Mouse (Mus musculus) liver, postnatal 0 days (tissue): ENCODE data around the gene Mob3b. TPM values are rescaled to one million over a fixed set of nuclear protein-coding genes. Genes with fewer than 3 reads are reported as not detected.
A peak's percentile ranks its signal among the peaks of the same experiment; 100 is the strongest.

Source experiments
- ATAC-seq: fragments of 200-750 bp; cut with Nextera tagmentation; 2 replicates; pipeline ENCODE4 v1.8.0; 2017; ENCODE audit warnings: mild to moderate bottlenecking, moderate library complexity
- DNase-seq: peaks from one replicate; pipeline ENCODE4 v3.0.0-alpha.2; 2016
- H3K27ac ChIP-seq: fragments of 300-500 bp; sonication (generic); 2 replicates; pipeline ENCODE4 v1.5.1; 2014; ENCODE audit warnings: antibody characterized with exemption, moderate library complexity, mild to moderate bottlenecking, low read depth
- H3K27me3 ChIP-seq: fragments of 300-500 bp; sonication (generic); 2 replicates; pipeline ENCODE4 v1.6.1; 2014; ENCODE audit warnings: low read length, control low read depth, mixed read lengths; ENCODE audit not compliant: insufficient read depth
- H3K36me3 ChIP-seq: fragments of 300-500 bp; sonication (generic); replicated peaks from 2 replicates; pipeline ENCODE4 v1.6.1; 2014; ENCODE audit warnings: mild to moderate bottlenecking, control low read depth, low read length, moderate library complexity, mixed read lengths; ENCODE audit not compliant: insufficient read depth
- H3K4me1 ChIP-seq: fragments of 300-500 bp; sonication (generic); 2 replicates; pipeline ENCODE4 v1.6.1; 2014; ENCODE audit warnings: antibody characterized with exemption, mild to moderate bottlenecking, control low read depth; ENCODE audit not compliant: insufficient read depth
- H3K4me2 ChIP-seq: fragments of 300-500 bp; sonication (generic); 2 replicates; pipeline ENCODE4 v1.6.1; 2014; ENCODE audit warnings: low read depth, mild to moderate bottlenecking, low read length, moderate library complexity, mixed read lengths
- H3K4me3 ChIP-seq: fragments of 300-500 bp; sonication (generic); 2 replicates; pipeline ENCODE4 v1.5.1; 2014; ENCODE audit warnings: low read depth, low read length
- H3K9ac ChIP-seq: fragments of 300-500 bp; sonication (generic); replicated peaks from 2 replicates; pipeline ENCODE4 v1.6.1; 2014; ENCODE audit warnings: mild to moderate bottlenecking, moderate library complexity
- H3K9me3 ChIP-seq: fragments of 300-500 bp; sonication (generic); 2 replicates; pipeline ENCODE4 v1.6.1; 2016; ENCODE audit warnings: mild to moderate bottlenecking, control low read depth, low read length, mixed read lengths
- CTCF ChIP-seq: sonication (generic); IDR thresholded peaks from 2 replicates; pipeline ENCODE4 v1.5.1; 2016; ENCODE audit warnings: antibody characterized with exemption, low read depth
- EP300 ChIP-seq: IDR thresholded peaks from 2 replicates; pipeline ENCODE4 v1.6.1; 2016; ENCODE audit warnings: antibody characterized with exemption, low read depth, mild to moderate bottlenecking
- WGBS: fragments of 180-500 bp; shearing (Covaris S2); extraction: QIAGEN DNeasy Blood & Tissue Kit; methylation state at CpG from one replicate; pipeline ENCODE4 v1.1.7; 2014; ENCODE audit not compliant: insufficient replicate concordance; 5-methylcytosine and 5-hydroxymethylcytosine counted together
- polyA plus RNA-seq: library from polyadenylated mRNA; unstranded; fragments of >200 nt; fragmentation: Nextera tagmentation; extraction: Ambion mirVana; gene quantifications from 2 replicates; pipeline ENCODE4 v1.2.1, GENCODE M21; 2015

The Mob3b gene
- polyA plus RNA-seq, 1 experiment from 2014 or later: 13.6 TPM

DNA sequence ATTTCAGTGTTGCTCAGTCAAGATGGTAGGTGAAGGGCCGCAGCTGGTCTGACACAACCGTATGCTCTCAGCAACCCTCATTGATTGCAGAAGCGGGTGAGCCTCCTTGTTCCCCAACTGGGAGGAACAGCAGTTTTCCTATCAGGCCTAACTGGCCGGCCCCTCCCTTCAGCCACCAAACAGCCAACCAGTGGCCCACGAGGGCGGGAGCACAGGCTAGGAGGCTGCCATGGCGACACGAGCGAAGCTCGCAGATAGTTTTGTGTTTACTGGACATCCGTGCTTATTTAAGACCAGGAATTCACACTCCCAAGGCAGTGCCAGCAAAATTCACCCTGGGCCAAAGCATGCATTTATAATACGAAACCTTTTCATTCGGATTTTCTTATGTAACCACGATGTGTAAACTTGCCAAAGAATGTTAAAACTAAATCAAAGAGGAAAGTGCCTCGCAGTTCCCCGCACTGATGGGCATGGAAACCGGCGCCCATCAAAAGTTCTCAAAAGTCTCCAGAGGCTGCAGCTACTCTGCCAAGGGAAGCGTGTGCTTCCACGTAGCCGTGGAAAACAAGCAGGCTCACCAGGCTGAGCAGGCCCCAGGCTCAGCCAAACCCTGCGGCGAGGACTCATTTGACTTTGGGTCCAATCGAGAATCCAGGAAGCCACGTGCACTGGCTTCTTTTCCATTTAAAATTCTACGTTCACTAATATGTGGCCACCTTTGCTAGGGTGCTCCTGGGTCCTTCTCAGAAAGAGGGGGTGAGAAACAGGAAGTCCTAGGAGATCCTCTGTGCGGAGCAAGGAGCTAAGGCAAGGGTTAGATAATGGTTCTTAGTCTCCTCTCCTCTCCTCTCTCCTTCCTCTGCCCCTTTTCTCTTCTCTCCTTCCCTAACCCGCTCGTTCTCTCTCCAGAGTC is 57.2 kb downstream of the Mob3b start:
- H3K4me2 ChIP-seq: peak overlapping the region; percentile 70
- H3K27me3 ChIP-seq: no peaks in the 10 kb centered on the region
- H3K4me3 ChIP-seq: peak overlapping the region; percentile 26
- H3K4me1 ChIP-seq: peaks cover 30% of the 10 kb centered on the region
- peak overlapping the region; percentile 18; the same call in 1 of the 2 replicates for H3K9ac ChIP-seq
- no peaks in the 10 kb centered on the region for H3K36me3 ChIP-seq
- TF ChIP-seq EP300 (peak; percentile 48; the same call in 1 of the 2 replicates), CTCF (no peak)
- peak; percentile 86 for DNase-seq
- H3K27ac ChIP-seq: peak overlapping the region; percentile 95
- peak; percentile 57 for ATAC-seq
- H3K9me3 ChIP-seq: no peaks in the 10 kb centered on the region
- WGBS: 9% methylated on average over 29 of the region's 29 CpGs

DNA sequence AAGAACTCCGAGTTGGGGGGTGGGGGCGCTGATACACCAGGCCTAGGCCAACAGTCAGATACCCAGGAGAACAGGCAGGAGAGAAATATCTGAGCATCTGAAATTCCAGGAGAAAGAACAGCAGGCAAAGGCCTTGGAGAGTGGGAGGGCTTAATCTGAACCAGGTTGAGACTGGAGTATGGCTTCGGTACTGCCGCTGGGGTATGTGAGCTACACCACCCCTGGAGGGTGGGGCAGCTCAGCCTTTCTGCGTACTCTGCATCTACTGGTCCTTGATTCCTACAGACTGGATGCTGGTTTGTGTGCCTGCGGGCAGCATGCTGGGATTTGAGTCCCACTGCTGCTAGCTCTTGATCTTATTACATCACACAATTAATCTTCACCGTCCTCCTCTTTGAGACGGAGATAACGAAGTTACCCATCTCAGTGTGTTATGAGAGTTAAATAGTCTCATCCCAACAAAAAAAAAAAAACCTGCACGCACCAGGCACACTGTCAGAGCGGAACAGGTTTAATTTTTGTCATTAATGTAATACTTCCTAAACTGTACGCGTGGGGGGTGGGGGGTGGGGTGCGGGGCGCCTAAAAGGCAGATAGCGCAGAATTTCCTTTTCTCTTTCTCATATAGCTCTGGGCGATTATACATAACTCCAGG is 57.9 kb downstream of the Mob3b start:
- Histone ChIP-seq H3K9ac (no peak overlapping the region; the same call in none of the 2 replicates), H3K4me2 (peak overlapping the region; percentile 70), H3K27me3 (no peaks in the 10 kb centered on the region), H3K4me3 (peak overlapping the region; percentile 26; the same call in 1 of the 2 replicates), H3K36me3 (no peaks in the 10 kb centered on the region), H3K4me1 (peaks cover 35% of the 10 kb centered on the region), H3K9me3 (no peaks in the 10 kb centered on the region), H3K27ac (peak overlapping the region; percentile 95)
- WGBS: 39% methylated on average over 17 of the region's 17 CpGs
- ATAC-seq (no peak), DNase-seq (no peak)
- TF ChIP-seq CTCF (no peak), EP300 (no peak)

- Histone ChIP-seq H3K4me2 (no peak overlapping the region), H3K4me1 (peaks cover 35% of the 10 kb centered on the region), H3K4me3 (no peak overlapping the region), H3K9me3 (no peaks in the 10 kb centered on the region), H3K36me3 (no peaks in the 10 kb centered on the region), H3K27me3 (no peaks in the 10 kb centered on the region), H3K27ac (peak overlapping the region; percentile 95), H3K9ac (no peak overlapping the region)
- DNase-seq (no peak), ATAC-seq (no peak)
- 57% methylated on average over 6 of the region's 6 CpGs for WGBS
- TF ChIP-seq CTCF (no peak), EP300 (no peak)
Measured at GRCm38 (mm10) chr4:35098552-35098951, 58.7 kb downstream of the Mob3b start.

GRCm38 (mm10) chr4:35096226-35097175 is 60.8 kb downstream of the Mob3b start:
- Histone ChIP-seq H3K9ac (no peak overlapping the region), H3K27ac (peak overlapping the region; percentile 95), H3K27me3 (no peaks in the 10 kb centered on the region), H3K4me3 (no peak overlapping the region), H3K4me1 (peaks cover 39% of the 10 kb centered on the region), H3K36me3 (no peaks in the 10 kb centered on the region), H3K9me3 (no peaks in the 10 kb centered on the region), H3K4me2 (0 out of 2 replicates have a peak overlapping the region, but pooled peaks have one; percentile 5)
- DNase-seq: peak; percentile 79
- WGBS: 53% methylated on average over 28 of the region's 28 CpGs
- peak; percentile 94 for ATAC-seq
- TF ChIP-seq EP300 (peak; percentile 95), CTCF (no peak)

DNA sequence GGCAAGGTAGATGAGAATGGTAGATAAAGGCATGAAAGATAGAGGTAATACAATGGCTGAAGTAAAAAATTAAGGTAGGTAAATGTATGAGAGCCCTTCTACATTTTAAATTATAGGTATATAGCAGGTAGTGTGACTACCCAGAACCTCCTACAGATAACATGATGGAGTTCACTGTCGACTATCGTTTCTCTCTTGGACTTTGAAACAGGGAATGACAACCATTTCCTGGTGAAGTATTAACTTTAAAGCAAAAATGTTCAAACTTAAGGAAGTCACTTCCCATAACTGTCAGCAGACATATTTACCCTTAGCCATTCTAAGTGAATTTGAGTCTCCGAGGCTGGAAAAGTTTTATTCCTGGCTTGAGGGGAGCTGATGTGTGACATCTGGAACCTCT is 64.8 kb downstream of the Mob3b start:
- no peak for TF ChIP-seq EP300
- TF ChIP-seq CTCF: no peak
- peak overlapping the region; percentile 80 for H3K27ac ChIP-seq
- H3K4me3 ChIP-seq: no peak overlapping the region
- ATAC-seq: no peak
- peaks cover 26% of the 10 kb centered on the region for H3K4me1 ChIP-seq
- 44% methylated on average over 3 of the region's 3 CpGs for whole genome bisulfite sequencing
- H3K27me3 ChIP-seq: no peaks in the 10 kb centered on the region
- no peaks in the 10 kb centered on the region for H3K36me3 ChIP-seq
- no peak overlapping the region for H3K4me2 ChIP-seq
- H3K9me3 ChIP-seq: no peaks in the 10 kb centered on the region
- no peak overlapping the region for H3K9ac ChIP-seq
- no peak for DNase-seq
